Mouse (Mus musculus): ENCODE measurements around the gene Ano3. TPM values are rescaled to one million over a fixed set of nuclear protein-coding genes. Genes with fewer than 3 reads are reported as not detected.

The Ano3 gene
- polyA plus RNA-seq, 1 experiment from 2014 or later = 1.00 TPM

- H3K4me2 ChIP-seq = no peak overlapping the region
- no peaks in the 10 kb centered on the region for H3K4me1 ChIP-seq (replicated peaks)
- no peak for ATAC-seq (ENCODE audit: low FRiP score, low read depth)
- H3K27ac ChIP-seq (replicated peaks) = no peak overlapping the region
- no peaks in the 10 kb centered on the region for H3K27me3 ChIP-seq
- H3K9ac ChIP-seq = no peak overlapping the region
- no peaks in the 10 kb centered on the region for H3K36me3 ChIP-seq
- WGBS = 89% methylated on average over 3 of the region's 3 CpGs
- no peaks in the 10 kb centered on the region for H3K9me3 ChIP-seq
- no peak overlapping the region for H3K4me3 ChIP-seq
Observed at GRCm38 (mm10) chr2:110709436-110709835, 241.3 kb downstream of the Ano3 start.

GRCm38 (mm10) chr2:110671071-110671624 lies 279.6 kb downstream of the Ano3 start:
- 92% methylated on average over 2 of the region's 2 CpGs for WGBS
- no peaks in the 10 kb centered on the region for H3K9me3 ChIP-seq

GRCm38 (mm10) chr2:110663329-110663728 lies 287.4 kb downstream of the Ano3 start:
- Histone ChIP-seq H3K4me1 (replicated peaks) (no peaks in the 10 kb centered on the region), H3K4me3 (no peak overlapping the region), H3K4me2 (no peak overlapping the region), H3K36me3 (no peaks in the 10 kb centered on the region), H3K9me3 (no peaks in the 10 kb centered on the region), H3K27ac (replicated peaks) (no peak overlapping the region), H3K27me3 (no peaks in the 10 kb centered on the region), H3K9ac (no peak overlapping the region)
- no peak for ATAC-seq (ENCODE audit: low FRiP score, low read depth)
- WGBS = 56% methylated on average over 4 of the region's 4 CpGs

More at GRCm38 (mm10) chr2:110671071-110671624, 279.6 kb downstream of the Ano3 start:
- Histone ChIP-seq H3K4me2 (no peak overlapping the region), H3K36me3 (no peaks in the 10 kb centered on the region), H3K9ac (no peak overlapping the region), H3K27me3 (no peaks in the 10 kb centered on the region), H3K27ac (replicated peaks) (no peak overlapping the region), H3K4me3 (no peak overlapping the region), H3K4me1 (replicated peaks) (no peaks in the 10 kb centered on the region)
- ATAC-seq (ENCODE audit: low FRiP score, low read depth) = no peak

GRCm38 (mm10) chr2:110644846-110645245 lies 305.9 kb downstream of the Ano3 start:
- ATAC-seq (ENCODE audit: low FRiP score, low read depth) = no peak
- no peak overlapping the region for H3K4me3 ChIP-seq

GRCm38 (mm10) chr2:110644358-110644757 lies 306.4 kb downstream of the Ano3 start:
- no peak overlapping the region for H3K27ac ChIP-seq (replicated peaks)
- no peak for ATAC-seq (ENCODE audit: low FRiP score, low read depth)
- H3K36me3 ChIP-seq = no peaks in the 10 kb centered on the region
- H3K9me3 ChIP-seq = no peaks in the 10 kb centered on the region
- no peaks in the 10 kb centered on the region for H3K4me1 ChIP-seq (replicated peaks)
- no peak overlapping the region for H3K4me3 ChIP-seq
- no peak overlapping the region for H3K4me2 ChIP-seq
- WGBS = 77% methylated on average over 1 of the region's 1 CpGs
- H3K9ac ChIP-seq = no peak overlapping the region
- no peaks in the 10 kb centered on the region for H3K27me3 ChIP-seq

More at GRCm38 (mm10) chr2:110644846-110645245, 305.9 kb downstream of the Ano3 start:
- H3K9me3 ChIP-seq = no peaks in the 10 kb centered on the region
- H3K9ac ChIP-seq = no peak overlapping the region
- no peaks in the 10 kb centered on the region for H3K36me3 ChIP-seq
- H3K4me1 ChIP-seq (replicated peaks) = no peaks in the 10 kb centered on the region
- H3K27me3 ChIP-seq = no peaks in the 10 kb centered on the region
- H3K4me2 ChIP-seq = no peak overlapping the region
- no peak overlapping the region for H3K27ac ChIP-seq (replicated peaks)

Other genes starting within 250 kb of the Ano3 start
- gene Muc15, start 229.6 kb downstream of the Ano3 start, polyA plus RNA-seq (2015; fragmentation: Nextera tagmentation; extraction: Ambion mirVana) = 0.13 and 0.17 TPM in 2 replicates
- gene Gm13941, start 155.1 kb upstream of the Ano3 start, polyA plus RNA-seq (2015; fragmentation: Nextera tagmentation; extraction: Ambion mirVana) = not detected in 2 replicates
- gene Gm15130, start 202.0 kb upstream of the Ano3 start, polyA plus RNA-seq (2015; fragmentation: Nextera tagmentation; extraction: Ambion mirVana) = not detected in 2 replicates